Mouse (Mus musculus) heart, postnatal 0 days (tissue): ENCODE measurements around the gene BC048403. TPM values are rescaled to one million over a fixed set of nuclear protein-coding genes. Genes with fewer than 3 reads are reported as not detected.

Experiments
- ATAC-seq: fragments of 200-750 bp; cut with Nextera tagmentation; 2 replicates; pipeline ENCODE4 v1.8.0; 2017; ENCODE audit warnings: low read depth, moderate number of reproducible peaks, moderate library complexity; ENCODE audit not compliant: insufficient read depth
- DNase-seq: peaks from one replicate; pipeline ENCODE4 v3.0.0-alpha.2; 2016; ENCODE audit warnings: low spot score
- H3K27ac ChIP-seq: fragments of 300-500 bp; sonication (generic); 2 replicates; pipeline ENCODE4 v1.5.1; 2014; ENCODE audit warnings: low read depth, mild to moderate bottlenecking
- H3K27me3 ChIP-seq: fragments of 300-500 bp; sonication (generic); 2 replicates; pipeline ENCODE4 v1.6.1; 2014; ENCODE audit warnings: low read length, mixed read lengths; ENCODE audit not compliant: control insufficient read depth, insufficient read depth
- H3K36me3 ChIP-seq: fragments of 300-500 bp; sonication (generic); replicated peaks from 2 replicates; pipeline ENCODE4 v1.6.1; 2014; ENCODE audit warnings: low read length, mixed read lengths; ENCODE audit not compliant: control insufficient read depth, insufficient read depth
- H3K4me1 ChIP-seq: fragments of 300-500 bp; sonication (generic); 2 replicates; pipeline ENCODE4 v1.6.1; 2014; ENCODE audit warnings: antibody characterized with exemption; ENCODE audit not compliant: control insufficient read depth, insufficient read depth
- H3K4me2 ChIP-seq: fragments of 300-500 bp; sonication (generic); 2 replicates; pipeline ENCODE4 v1.6.1; 2014; ENCODE audit warnings: low read depth, mild to moderate bottlenecking, low read length, moderate library complexity
- H3K4me3 ChIP-seq: fragments of 300-500 bp; sonication (generic); 2 replicates; pipeline ENCODE4 v1.5.1; 2014; ENCODE audit warnings: low read depth, low read length
- H3K9ac ChIP-seq: fragments of 300-500 bp; sonication (generic); replicated peaks from 2 replicates; pipeline ENCODE4 v1.6.1; 2014; ENCODE audit warnings: low read depth, low read length, mixed read lengths
- H3K9me3 ChIP-seq: fragments of 300-500 bp; sonication (generic); replicated peaks from 2 replicates; pipeline ENCODE4 v1.6.1; 2016; ENCODE audit warnings: low read length; ENCODE audit not compliant: control insufficient read depth
- CTCF ChIP-seq: IDR thresholded peaks from 2 replicates; pipeline ENCODE4 v1.5.1; 2016; ENCODE audit warnings: antibody characterized with exemption, control low read depth, low read depth
- EP300 ChIP-seq: IDR thresholded peaks from 2 replicates; pipeline ENCODE4 v1.6.1; 2016; ENCODE audit warnings: antibody characterized with exemption, low read depth
- WGBS: fragments of 180-500 bp; shearing (Covaris S2); extraction: QIAGEN DNeasy Blood & Tissue Kit; methylation state at CpG from one replicate; pipeline ENCODE4 v1.1.7; 2014; 5-methylcytosine and 5-hydroxymethylcytosine counted together
- polyA plus RNA-seq: library from polyadenylated mRNA; unstranded; fragments of >200 nt; fragmentation: Nextera tagmentation; extraction: Ambion mirVana; gene quantifications from 2 replicates; pipeline ENCODE4 v1.2.1, GENCODE M21; 2015
- total RNA-seq: library from RNA; depleted of rRNA; stranded (reverse); fragments of >200 nt; gene quantifications from 2 replicates; pipeline ENCODE4 v1.2.3, GENCODE M21; 2014; ENCODE audit warnings: low replicate concordance

BC048403 gene
- total and polyA plus RNA-seq, 2 experiments from 2014 or later = 1.2 to 1.5 TPM

DNA sequence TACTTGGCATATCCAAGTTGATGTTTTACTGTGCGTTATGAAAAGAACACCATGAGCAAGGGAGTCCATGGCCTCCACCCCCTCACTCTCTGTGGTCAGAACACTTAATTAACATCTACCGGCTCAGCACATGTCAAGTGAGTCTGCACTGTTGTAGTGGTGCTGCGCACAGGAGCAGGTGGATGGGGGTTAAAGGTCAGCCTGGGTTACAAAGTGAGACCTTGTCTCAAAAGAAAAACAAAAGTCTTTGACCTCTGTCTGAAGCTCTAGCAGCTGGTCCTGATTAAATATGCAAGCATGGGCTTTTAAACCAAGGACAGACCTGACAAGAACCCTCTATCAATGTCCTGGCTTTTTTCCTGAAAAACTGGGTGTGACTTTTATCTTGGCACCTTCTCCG is 2.6 kb downstream of the BC048403 start:
- peaks cover 8% of the 10 kb centered on the region; the same call in 1 of the 2 replicates for H3K36me3 ChIP-seq
- DNase-seq = no peak
- H3K4me3 ChIP-seq = no peak overlapping the region
- TF ChIP-seq CTCF = no peak
- no peak for TF ChIP-seq EP300
- H3K4me1 ChIP-seq = 0 out of 2 replicates have a peak, but pooled peaks cover 8% of the 10 kb centered on the region
- no peak overlapping the region for H3K27ac ChIP-seq
- H3K27me3 ChIP-seq = no peaks in the 10 kb centered on the region
- no peak overlapping the region for H3K4me2 ChIP-seq
- 73% methylated on average over 4 of the region's 4 CpGs for WGBS
- ATAC-seq = no peak
- H3K9ac ChIP-seq = no peak overlapping the region
- no peaks in the 10 kb centered on the region for H3K9me3 ChIP-seq

- Histone ChIP-seq H3K27me3 (no peaks in the 10 kb centered on the region), H3K4me3 (no peak overlapping the region), H3K27ac (no peak overlapping the region), H3K4me2 (no peak overlapping the region), H3K36me3 (peaks cover 16% of the 10 kb centered on the region; the same call in 1 of the 2 replicates), H3K9me3 (no peaks in the 10 kb centered on the region), H3K9ac (no peak overlapping the region), H3K4me1 (no peaks in the 10 kb centered on the region)
- no peak for DNase-seq
- WGBS = 87% methylated on average over 12 of the region's 12 CpGs
- no peak for TF ChIP-seq CTCF
- TF ChIP-seq EP300 = no peak
- no peak for ATAC-seq
These were observed 10.4 kb downstream of the BC048403 start for GRCm38 (mm10) chr10:121750175-121750574.

DNA sequence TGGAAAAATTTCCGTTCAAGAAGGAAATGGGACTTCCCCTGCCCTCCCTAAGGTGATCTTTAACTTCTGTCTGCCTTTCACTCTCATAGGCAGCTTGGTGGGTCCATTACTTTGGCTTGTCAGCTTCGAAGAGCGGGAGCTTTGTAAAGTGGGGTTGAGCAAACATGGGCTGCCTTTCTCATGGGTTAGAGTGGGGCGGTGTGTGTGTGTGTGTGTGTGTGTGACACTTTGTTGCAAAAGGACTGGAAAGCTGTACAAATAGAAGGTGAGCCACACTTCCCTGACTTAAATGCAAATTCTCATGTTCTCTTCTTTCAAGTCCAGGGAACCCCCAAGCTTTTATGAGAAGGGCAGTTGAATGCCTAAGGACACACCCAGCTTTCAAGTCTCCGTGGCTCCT is 14.5 kb downstream of the BC048403 start:
- 75% methylated on average over 5 of the region's 5 CpGs for WGBS
- H3K27ac ChIP-seq = no peak overlapping the region
- H3K9me3 ChIP-seq = no peaks in the 10 kb centered on the region
- no peak overlapping the region for H3K9ac ChIP-seq
- no peaks in the 10 kb centered on the region for H3K27me3 ChIP-seq
- ATAC-seq = no peak
- H3K4me1 ChIP-seq = no peaks in the 10 kb centered on the region
- TF ChIP-seq EP300 = no peak
- TF ChIP-seq CTCF = no peak
- DNase-seq = no peak
- 0 out of 2 replicates have a peak, but pooled peaks cover 8% of the 10 kb centered on the region for H3K36me3 ChIP-seq
- H3K4me3 ChIP-seq = no peak overlapping the region
- no peak overlapping the region for H3K4me2 ChIP-seq

DNA sequence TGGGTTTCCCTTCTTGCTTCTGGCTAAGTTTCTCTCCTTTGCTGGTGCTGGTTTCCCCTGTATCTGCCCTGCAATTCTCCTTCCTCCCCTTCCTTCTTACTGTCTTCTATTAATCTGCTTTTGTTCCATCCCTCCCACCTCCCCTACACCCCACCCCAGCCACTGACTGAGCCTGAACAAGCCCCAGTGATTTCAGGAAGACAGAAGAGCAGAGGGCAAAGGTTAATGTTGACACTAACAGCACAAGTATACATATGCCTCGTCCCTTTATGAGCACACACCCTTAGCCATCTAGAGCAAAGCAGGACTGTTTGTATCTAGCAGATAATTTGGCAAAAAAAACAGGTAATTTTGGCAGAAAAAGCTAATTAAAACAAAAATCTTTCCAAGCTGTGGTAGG is 16.1 kb downstream of the BC048403 start:
- no peaks in the 10 kb centered on the region for H3K27me3 ChIP-seq

GRCm38 (mm10) chr10:121756677-121757076 is 16.9 kb downstream of the BC048403 start:
- Histone ChIP-seq H3K36me3 (no peaks in the 10 kb centered on the region), H3K4me1 (no peaks in the 10 kb centered on the region), H3K4me2 (no peak overlapping the region), H3K27ac (no peak overlapping the region), H3K9me3 (no peaks in the 10 kb centered on the region), H3K27me3 (no peaks in the 10 kb centered on the region), H3K9ac (no peak overlapping the region), H3K4me3 (no peak overlapping the region)
- ATAC-seq (no peak), DNase-seq (no peak)
- 69% methylated on average over 4 of the region's 4 CpGs for WGBS
- TF ChIP-seq EP300 = no peak
- no peak for TF ChIP-seq CTCF

More for the DNA sequence above, 16.1 kb downstream of the BC048403 start:
- ATAC-seq = no peak
- Histone ChIP-seq H3K4me1 (no peaks in the 10 kb centered on the region), H3K36me3 (no peaks in the 10 kb centered on the region), H3K27ac (no peak overlapping the region), H3K4me3 (no peak overlapping the region), H3K9ac (no peak overlapping the region), H3K9me3 (no peaks in the 10 kb centered on the region), H3K4me2 (no peak overlapping the region)
- no peak for TF ChIP-seq CTCF
- no peak for TF ChIP-seq EP300
- 47% methylated on average over 1 of the region's 1 CpGs for WGBS
- no peak for DNase-seq

DNA sequence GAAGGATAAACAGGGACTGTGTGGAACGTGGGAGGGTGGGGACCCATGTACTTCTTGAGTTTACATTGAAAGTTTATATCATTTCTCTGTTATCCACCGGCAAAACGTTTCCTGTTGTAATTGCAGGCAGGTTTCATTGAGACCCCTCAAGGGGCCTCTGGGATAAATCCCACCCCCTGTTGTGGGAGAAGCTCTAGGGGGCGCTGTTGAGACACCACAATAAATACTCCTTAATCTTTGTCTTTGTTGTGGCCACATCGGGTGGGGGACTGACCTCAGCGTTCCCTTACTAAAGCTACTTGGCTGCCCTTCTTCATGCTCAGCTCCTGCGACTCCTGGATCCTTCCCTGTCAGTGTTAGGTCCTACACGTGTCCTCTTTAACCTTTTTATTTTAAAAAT is 19.4 kb downstream of the BC048403 start:
- ATAC-seq = no peak
- Histone ChIP-seq H3K36me3 (no peaks in the 10 kb centered on the region), H3K4me3 (no peak overlapping the region), H3K9me3 (no peaks in the 10 kb centered on the region), H3K27me3 (no peaks in the 10 kb centered on the region), H3K9ac (no peak overlapping the region), H3K27ac (no peak overlapping the region), H3K4me2 (no peak overlapping the region), H3K4me1 (no peaks in the 10 kb centered on the region)
- DNase-seq = no peak
- 51% methylated on average over 8 of the region's 8 CpGs for WGBS
- TF ChIP-seq CTCF (peak; percentile 13; the same call in 1 of the 2 replicates), EP300 (no peak)
